Mouse (Mus musculus) forebrain, embryonic 15.5 days (tissue): Measurements from ENCODE around the gene Cryaa. TPM values are rescaled to one million over a fixed set of nuclear protein-coding genes. Genes with fewer than 3 reads are reported as not detected.
A peak's percentile ranks its signal among the peaks of the same experiment; 100 is the strongest.
"Not testable (repeated sequence)": the region's sequence is repeated elsewhere in the genome, so short reads cannot be mapped to it uniquely, and the experiment has no call there.

ENCODE experiments used
- ATAC-seq: fragments of 200-750 bp; cut with Nextera tagmentation; replicated peaks from 2 replicates; pipeline ENCODE4 v1.8.0; 2017; ENCODE audit warnings: mild to moderate bottlenecking, moderate TSS enrichment, moderate library complexity
- H3K27ac ChIP-seq: fragments of 300-500 bp; sonication (generic); replicated peaks from 2 replicates; pipeline ENCODE4 v1.5.1; 2015; ENCODE audit warnings: mild to moderate bottlenecking, inconsistent platforms
- H3K27me3 ChIP-seq: fragments of 300-500 bp; sonication (generic); 2 replicates; pipeline ENCODE4 v1.6.1; 2015; ENCODE audit warnings: inconsistent platforms
- H3K36me3 ChIP-seq: fragments of 300-500 bp; sonication (generic); 2 replicates; pipeline ENCODE4 v1.6.1; 2015; ENCODE audit warnings: mild to moderate bottlenecking, inconsistent platforms
- H3K4me1 ChIP-seq: fragments of 300-500 bp; sonication (generic); 2 replicates; pipeline ENCODE4 v1.6.1; 2015; ENCODE audit warnings: inconsistent platforms
- H3K4me2 ChIP-seq: fragments of 300-500 bp; sonication (generic); replicated peaks from 2 replicates; pipeline ENCODE4 v1.6.1; 2015; ENCODE audit warnings: mild to moderate bottlenecking, inconsistent platforms
- H3K4me3 ChIP-seq: fragments of 300-500 bp; sonication (generic); 2 replicates; pipeline ENCODE4 v1.5.1; 2015; ENCODE audit warnings: mild to moderate bottlenecking, inconsistent platforms
- H3K9ac ChIP-seq: fragments of 300-500 bp; sonication (generic); replicated peaks from 2 replicates; pipeline ENCODE4 v1.6.1; 2015; ENCODE audit warnings: mild to moderate bottlenecking, inconsistent platforms
- H3K9me3 ChIP-seq: fragments of 300-500 bp; sonication (generic); 2 replicates; pipeline ENCODE4 v1.6.1; 2016; ENCODE audit warnings: inconsistent platforms
- WGBS: fragments of 180-500 bp; shearing (Covaris S2); methylation state at CpG from one replicate; pipeline ENCODE4 v1.1.7; 2015; ENCODE audit warnings: mixed read lengths; 5-methylcytosine and 5-hydroxymethylcytosine counted together
- polyA plus RNA-seq: library from polyadenylated mRNA; unstranded; fragments of >200 nt; fragmentation: Nextera tagmentation; extraction: Ambion mirVana; gene quantifications from 2 replicates; pipeline ENCODE4 v1.2.1, GENCODE M21; 2015

The Cryaa gene
- polyA plus RNA-seq, 1 experiment from 2014 or later, result not detected

- Histone ChIP-seq H3K4me2 (peak overlapping the region; percentile 34), H3K4me1 (peaks cover 17% of the 10 kb centered on the region), H3K27ac (no peak overlapping the region), H3K9me3 (no peaks in the 10 kb centered on the region), H3K9ac (no peak overlapping the region), H3K36me3 (no peaks in the 10 kb centered on the region), H3K4me3 (no peak overlapping the region), H3K27me3 (no peaks in the 10 kb centered on the region)
- 3% methylated on average over 20 of the region's 20 CpGs for WGBS
- ATAC-seq, result peak; percentile 74; the same call in 1 of the 2 replicates
Measured at GRCm38 (mm10) chr17:31693330-31694022, 15.9 kb downstream of the Cryaa start.

GRCm38 (mm10) chr17:31694023-31694376 lies 16.4 kb downstream of the Cryaa start:
- Histone ChIP-seq H3K27me3 (no peaks in the 10 kb centered on the region), H3K9ac (no peak overlapping the region), H3K4me1 (peaks cover 19% of the 10 kb centered on the region), H3K4me3 (no peak overlapping the region), H3K36me3 (no peaks in the 10 kb centered on the region), H3K4me2 (no peak overlapping the region), H3K27ac (no peak overlapping the region), H3K9me3 (no peaks in the 10 kb centered on the region)
- ATAC-seq, result peak; percentile 43; the same call in 1 of the 2 replicates
- WGBS, result 76% methylated on average over 7 of the region's 7 CpGs

- no peak overlapping the region for H3K4me3 ChIP-seq
- no peak overlapping the region for H3K9ac ChIP-seq
- peaks cover 19% of the 10 kb centered on the region for H3K4me1 ChIP-seq
- no peaks in the 10 kb centered on the region for H3K36me3 ChIP-seq
- H3K27ac ChIP-seq, result no peak overlapping the region
- no peak for ATAC-seq
- no peaks in the 10 kb centered on the region for H3K27me3 ChIP-seq
- H3K9me3 ChIP-seq, result no peaks in the 10 kb centered on the region
- 90% methylated on average over 1 of the region's 1 CpGs for WGBS
- H3K4me2 ChIP-seq, result no peak overlapping the region
Measured at GRCm38 (mm10) chr17:31694949-31695348, 17.3 kb downstream of the Cryaa start.

GRCm38 (mm10) chr17:31695356-31695755 lies 17.7 kb downstream of the Cryaa start:
- H3K9me3 ChIP-seq, ATAC-seq, H3K4me2 ChIP-seq, H3K36me3 ChIP-seq, H3K27me3 ChIP-seq, H3K9ac ChIP-seq, H3K27ac ChIP-seq, H3K4me3 ChIP-seq: not testable (repeated sequence)
- 92% methylated on average over 7 of the region's 7 CpGs for WGBS
- H3K4me1 ChIP-seq, result peaks cover 19% of the 10 kb centered on the region

- no peaks in the 10 kb centered on the region for H3K27me3 ChIP-seq
- H3K36me3 ChIP-seq, result no peaks in the 10 kb centered on the region
- H3K9me3 ChIP-seq, result no peaks in the 10 kb centered on the region
- H3K4me3 ChIP-seq, result no peak overlapping the region
- no peak for ATAC-seq
- H3K4me1 ChIP-seq, result peaks cover 12% of the 10 kb centered on the region
- H3K9ac ChIP-seq, result no peak overlapping the region
- H3K4me2 ChIP-seq, result no peak overlapping the region
- 41% methylated on average over 11 of the region's 11 CpGs for WGBS
- peak overlapping the region; percentile 35 for H3K27ac ChIP-seq
Measured at GRCm38 (mm10) chr17:31698347-31698746, 20.7 kb downstream of the Cryaa start.

GRCm38 (mm10) chr17:31703276-31703980 lies 25.8 kb downstream of the Cryaa start:
- H3K4me3 ChIP-seq, result no peak overlapping the region
- H3K9ac ChIP-seq, result no peak overlapping the region
- 78% methylated on average over 6 of the region's 6 CpGs for WGBS
- H3K9me3 ChIP-seq, result no peaks in the 10 kb centered on the region
- H3K4me1 ChIP-seq, result peaks cover 14% of the 10 kb centered on the region
- H3K36me3 ChIP-seq, result no peaks in the 10 kb centered on the region
- no peak for ATAC-seq
- no peak overlapping the region for H3K4me2 ChIP-seq
- H3K27ac ChIP-seq, result no peak overlapping the region
- no peaks in the 10 kb centered on the region for H3K27me3 ChIP-seq

- Histone ChIP-seq H3K27me3 (no peaks in the 10 kb centered on the region), H3K36me3 (no peaks in the 10 kb centered on the region), H3K27ac (peak overlapping the region; percentile 39), H3K4me1 (peaks cover 14% of the 10 kb centered on the region), H3K9ac (no peak overlapping the region), H3K4me2 (no peak overlapping the region), H3K9me3 (no peaks in the 10 kb centered on the region), H3K4me3 (no peak overlapping the region)
- peak; percentile 71; the same call in 1 of the 2 replicates for ATAC-seq
- 59% methylated on average over 20 of the region's 20 CpGs for WGBS
Measured at GRCm38 (mm10) chr17:31705271-31706020, 27.8 kb downstream of the Cryaa start.

GRCm38 (mm10) chr17:31709121-31709741 lies 31.6 kb downstream of the Cryaa start:
- WGBS, result 39% methylated on average over 7 of the region's 7 CpGs

GRCm38 (mm10) chr17:31710455-31710854 lies 32.8 kb downstream of the Cryaa start:
- no peaks in the 10 kb centered on the region for H3K36me3 ChIP-seq
- no peaks in the 10 kb centered on the region for H3K27me3 ChIP-seq
- WGBS, result 82% methylated on average over 8 of the region's 8 CpGs
- no peak overlapping the region for H3K27ac ChIP-seq
- no peaks in the 10 kb centered on the region for H3K9me3 ChIP-seq
- H3K9ac ChIP-seq, result no peak overlapping the region
- peaks cover 21% of the 10 kb centered on the region for H3K4me1 ChIP-seq
- H3K4me2 ChIP-seq, result no peak overlapping the region
- no peak overlapping the region for H3K4me3 ChIP-seq
- ATAC-seq, result no peak

More at GRCm38 (mm10) chr17:31709121-31709741, 31.6 kb downstream of the Cryaa start:
- H3K4me1 ChIP-seq, result peaks cover 20% of the 10 kb centered on the region
- peak overlapping the region; percentile 60 for H3K27ac ChIP-seq
- H3K4me2 ChIP-seq, result no peak overlapping the region
- H3K27me3 ChIP-seq, result no peaks in the 10 kb centered on the region
- no peak overlapping the region for H3K9ac ChIP-seq
- peak; percentile 78 for ATAC-seq
- no peaks in the 10 kb centered on the region for H3K9me3 ChIP-seq
- H3K36me3 ChIP-seq, result no peaks in the 10 kb centered on the region
- H3K4me3 ChIP-seq, result no peak overlapping the region

- H3K27me3 ChIP-seq, result no peaks in the 10 kb centered on the region
Measured at GRCm38 (mm10) chr17:31713709-31714108, 36.1 kb downstream of the Cryaa start.

GRCm38 (mm10) chr17:31714125-31714524 lies 36.5 kb downstream of the Cryaa start:
- Histone ChIP-seq H3K36me3 (no peaks in the 10 kb centered on the region), H3K27me3 (no peaks in the 10 kb centered on the region), H3K9ac (no peak overlapping the region), H3K9me3 (no peaks in the 10 kb centered on the region), H3K4me2 (no peak overlapping the region), H3K27ac (no peak overlapping the region), H3K4me1 (peaks cover 11% of the 10 kb centered on the region), H3K4me3 (no peak overlapping the region)
- whole genome bisulfite sequencing, result 79% methylated on average over 3 of the region's 3 CpGs
- ATAC-seq, result no peak

More at GRCm38 (mm10) chr17:31713709-31714108, 36.1 kb downstream of the Cryaa start:
- Histone ChIP-seq H3K27ac (no peak overlapping the region), H3K4me2 (no peak overlapping the region), H3K36me3 (no peaks in the 10 kb centered on the region), H3K9me3 (no peaks in the 10 kb centered on the region), H3K9ac (no peak overlapping the region), H3K4me3 (no peak overlapping the region), H3K4me1 (peaks cover 14% of the 10 kb centered on the region)
- WGBS, result 60% methylated on average over 9 of the region's 9 CpGs
- ATAC-seq, result no peak

- Histone ChIP-seq H3K27ac (no peak overlapping the region), H3K4me2 (no peak overlapping the region), H3K27me3 (no peaks in the 10 kb centered on the region), H3K4me3 (no peak overlapping the region), H3K9ac (no peak overlapping the region), H3K36me3 (no peaks in the 10 kb centered on the region), H3K4me1 (peaks cover 11% of the 10 kb centered on the region), H3K9me3 (no peaks in the 10 kb centered on the region)
- 19% methylated on average over 11 of the region's 11 CpGs for WGBS
- ATAC-seq, result no peak
Measured at GRCm38 (mm10) chr17:31715006-31715405, 37.4 kb downstream of the Cryaa start.
